Mouse (Mus musculus) liver, embryonic 13.5 days (tissue): ENCODE data around the gene Izumo1. TPM values are rescaled to one million over a fixed set of nuclear protein-coding genes. Genes with fewer than 3 reads are reported as not detected.
A peak's percentile ranks its signal among the peaks of the same experiment; 100 is the strongest.

Experiments
- ATAC-seq: fragments of 200-750 bp; cut with Nextera tagmentation; 2 replicates; pipeline ENCODE4 v1.8.0; 2017; ENCODE audit warnings: low read depth, mild to moderate bottlenecking, moderate number of reproducible peaks, moderate library complexity
- DNase-seq: peaks from one replicate; pipeline ENCODE4 v3.0.0; 2022
- H3K27ac ChIP-seq: fragments of 300-500 bp; sonication (generic); 2 replicates; pipeline ENCODE4 v1.5.1; 2015; ENCODE audit warnings: moderate library complexity, mild to moderate bottlenecking, inconsistent platforms
- H3K27me3 ChIP-seq: fragments of 300-500 bp; sonication (generic); 2 replicates; pipeline ENCODE4 v1.6.1; 2015; ENCODE audit warnings: mild to moderate bottlenecking, inconsistent platforms
- H3K36me3 ChIP-seq: fragments of 300-500 bp; sonication (generic); 2 replicates; pipeline ENCODE4 v1.6.1; 2015; ENCODE audit warnings: mild to moderate bottlenecking, inconsistent platforms
- H3K4me1 ChIP-seq: fragments of 300-500 bp; sonication (generic); replicated peaks from 2 replicates; pipeline ENCODE4 v1.6.1; 2015; ENCODE audit warnings: inconsistent platforms
- H3K4me2 ChIP-seq: fragments of 300-500 bp; sonication (generic); 2 replicates; pipeline ENCODE4 v1.6.1; 2015; ENCODE audit warnings: inconsistent platforms, mild to moderate bottlenecking, moderate library complexity
- H3K4me3 ChIP-seq: fragments of 300-500 bp; sonication (generic); replicated peaks from 2 replicates; pipeline ENCODE4 v1.5.1; 2015; ENCODE audit warnings: mild to moderate bottlenecking, inconsistent platforms
- H3K9ac ChIP-seq: fragments of 300-500 bp; sonication (generic); 2 replicates; pipeline ENCODE4 v1.6.1; 2015; ENCODE audit warnings: mild to moderate bottlenecking, inconsistent platforms
- H3K9me3 ChIP-seq: fragments of 300-500 bp; sonication (generic); replicated peaks from 2 replicates; pipeline ENCODE4 v1.6.1; 2016; ENCODE audit warnings: inconsistent platforms
- WGBS: fragments of 180-500 bp; shearing (Covaris S2); methylation state at CpG from one replicate; pipeline ENCODE4 v1.1.7; 2015; ENCODE audit not compliant: insufficient replicate concordance; 5-methylcytosine and 5-hydroxymethylcytosine counted together
- polyA plus RNA-seq: library from polyadenylated mRNA; unstranded; fragments of >200 nt; fragmentation: Nextera tagmentation; extraction: Ambion mirVana; gene quantifications from 2 replicates; pipeline ENCODE4 v1.2.1, GENCODE M21; 2015

Izumo1 gene
- polyA plus RNA-seq, 1 experiment from 2014 or later = not detected

- H3K4me1 ChIP-seq = 0 out of 2 replicates have a peak, but pooled peaks cover 5% of the 10 kb centered on the region
- H3K27ac ChIP-seq = no peak overlapping the region
- no peak overlapping the region for H3K4me3 ChIP-seq
- 66% methylated on average over 5 of the region's 5 CpGs for WGBS
- ATAC-seq (no peak), DNase-seq (no peak)
- H3K9ac ChIP-seq = no peak overlapping the region
- H3K4me2 ChIP-seq = no peak overlapping the region
- H3K36me3 ChIP-seq = no peaks in the 10 kb centered on the region
- peaks cover 51% of the 10 kb centered on the region for H3K27me3 ChIP-seq
- no peaks in the 10 kb centered on the region for H3K9me3 ChIP-seq
Measured at GRCm38 (mm10) chr7:45619592-45619991, 2.0 kb upstream of the Izumo1 start.

- Histone ChIP-seq H3K4me3 (no peak overlapping the region), H3K27me3 (peaks cover 51% of the 10 kb centered on the region), H3K4me2 (no peak overlapping the region), H3K9me3 (no peaks in the 10 kb centered on the region), H3K27ac (no peak overlapping the region), H3K36me3 (no peaks in the 10 kb centered on the region), H3K4me1 (peaks cover 10% of the 10 kb centered on the region), H3K9ac (no peak overlapping the region)
- DNase-seq (no peak), ATAC-seq (no peak)
- WGBS = 74% methylated on average over 11 of the region's 11 CpGs
Measured at GRCm38 (mm10) chr7:45623507-45623906, 1.9 kb downstream of the Izumo1 start.

- WGBS = 75% methylated on average over 3 of the region's 3 CpGs
- H3K4me2 ChIP-seq = no peak overlapping the region
- no peak overlapping the region for H3K9ac ChIP-seq
- no peaks in the 10 kb centered on the region for H3K9me3 ChIP-seq
- H3K27me3 ChIP-seq = peaks cover 50% of the 10 kb centered on the region
- H3K4me3 ChIP-seq = no peak overlapping the region
- H3K4me1 ChIP-seq = peaks cover 13% of the 10 kb centered on the region
- no peaks in the 10 kb centered on the region for H3K36me3 ChIP-seq
- no peak overlapping the region for H3K27ac ChIP-seq
- ATAC-seq (no peak), DNase-seq (no peak)
Measured at GRCm38 (mm10) chr7:45624718-45625117, 3.1 kb downstream of the Izumo1 start.

GRCm38 (mm10) chr7:45625481-45625880, 3.9 kb downstream of the Izumo1 start:
- H3K9me3 ChIP-seq = no peaks in the 10 kb centered on the region
- no peak overlapping the region for H3K4me3 ChIP-seq
- H3K9ac ChIP-seq = no peak overlapping the region
- DNase-seq = no peak
- no peak overlapping the region for H3K4me2 ChIP-seq
- no peak overlapping the region for H3K27ac ChIP-seq
- no peak for ATAC-seq
- H3K27me3 ChIP-seq = peaks cover 53% of the 10 kb centered on the region
- no peaks in the 10 kb centered on the region for H3K36me3 ChIP-seq
- WGBS = 68% methylated on average over 8 of the region's 8 CpGs
- H3K4me1 ChIP-seq = peaks cover 13% of the 10 kb centered on the region

DNA sequence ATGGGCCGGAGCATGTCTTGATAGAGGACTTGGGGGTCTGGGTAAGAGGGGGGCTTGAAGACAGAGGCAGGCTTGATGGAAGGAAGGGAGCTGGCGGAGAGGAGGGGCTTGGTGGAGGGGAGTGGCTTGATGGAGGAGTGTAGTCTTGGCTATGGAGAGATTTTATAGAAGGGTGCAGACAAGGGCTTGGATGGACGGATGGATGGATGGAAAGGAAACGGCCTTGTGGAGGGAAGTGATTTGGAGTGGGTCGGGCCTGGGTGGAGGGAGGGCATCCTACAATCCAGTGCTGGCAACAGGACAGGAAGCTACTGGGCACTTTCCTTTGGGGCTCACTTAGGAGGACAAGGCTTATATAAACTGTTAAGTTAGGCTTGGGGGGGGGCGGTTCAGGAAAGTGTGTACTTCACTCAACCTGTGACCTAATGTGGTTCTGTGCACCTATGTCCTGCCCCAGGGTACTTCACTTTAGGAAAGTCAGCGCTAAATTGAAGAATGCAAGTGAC, 5.0 kb downstream of the Izumo1 start:
- 53% methylated on average over 7 of the region's 7 CpGs for WGBS
- peaks cover 60% of the 10 kb centered on the region for H3K27me3 ChIP-seq

DNA sequence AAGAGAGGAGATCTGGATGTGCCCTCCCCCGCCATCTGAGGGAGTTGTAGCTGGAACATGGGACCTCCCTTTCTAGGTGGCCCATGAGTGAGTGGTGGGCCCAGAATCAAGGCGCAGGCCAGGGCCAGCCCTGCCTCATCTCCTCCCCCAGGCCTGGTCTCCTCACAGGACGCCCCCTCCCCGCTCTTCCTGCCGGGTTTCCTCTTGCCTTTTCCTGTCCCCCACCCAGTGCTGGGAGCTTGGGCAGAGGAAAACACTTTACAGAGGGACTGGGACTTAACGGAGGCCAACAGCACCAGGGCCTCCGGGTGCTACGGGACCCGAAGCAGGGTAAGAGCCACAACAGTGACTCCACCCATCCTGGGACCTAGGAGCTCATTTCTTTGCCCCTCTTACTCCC, 5.7 kb downstream of the Izumo1 start, which contains the start of gene Rasip1:
Gene Rasip1, plus strand, starts transcription at position 228 of the 400 bp plus-strand sequence.
- Histone ChIP-seq H3K4me1 (peaks cover 9% of the 10 kb centered on the region), H3K4me2 (peak within 1 kb of the TSS; percentile 77), H3K36me3 (no peaks in the 10 kb centered on the region), H3K9ac (peak within 1 kb of the TSS; percentile 67), H3K4me3 (peak within 1 kb of the TSS; percentile 55), H3K27ac (0 out of 2 replicates have a peak within 1 kb of the TSS, but pooled peaks have one; percentile 43), H3K27me3 (peaks cover 64% of the 10 kb centered on the region), H3K9me3 (no peaks in the 10 kb centered on the region)
- DNase-seq = no peak
- ATAC-seq = 0 out of 2 replicates have a peak, but pooled peaks have one; percentile 17
- WGBS = 27% methylated on average over 9 of the region's 9 CpGs

More for the DNA sequence above, 5.0 kb downstream of the Izumo1 start:
- Histone ChIP-seq H3K4me1 (peaks cover 9% of the 10 kb centered on the region), H3K27ac (no peak overlapping the region), H3K9ac (no peak overlapping the region), H3K36me3 (no peaks in the 10 kb centered on the region), H3K4me3 (no peak overlapping the region), H3K9me3 (no peaks in the 10 kb centered on the region), H3K4me2 (no peak overlapping the region)
- ATAC-seq (no peak), DNase-seq (no peak)

- DNase-seq (peak; percentile 63), ATAC-seq (peak; percentile 73)
- Histone ChIP-seq H3K27me3 (peaks cover 66% of the 10 kb centered on the region), H3K4me1 (peaks cover 11% of the 10 kb centered on the region), H3K9me3 (no peaks in the 10 kb centered on the region), H3K4me2 (peak overlapping the region; percentile 77), H3K4me3 (peak overlapping the region; percentile 55), H3K9ac (peak overlapping the region; percentile 67), H3K36me3 (no peaks in the 10 kb centered on the region), H3K27ac (no peak overlapping the region)
- WGBS = 1% methylated on average over 94 of the region's 105 CpGs
Measured at GRCm38 (mm10) chr7:45628364-45629294, 7.0 kb downstream of the Izumo1 start.

DNA sequence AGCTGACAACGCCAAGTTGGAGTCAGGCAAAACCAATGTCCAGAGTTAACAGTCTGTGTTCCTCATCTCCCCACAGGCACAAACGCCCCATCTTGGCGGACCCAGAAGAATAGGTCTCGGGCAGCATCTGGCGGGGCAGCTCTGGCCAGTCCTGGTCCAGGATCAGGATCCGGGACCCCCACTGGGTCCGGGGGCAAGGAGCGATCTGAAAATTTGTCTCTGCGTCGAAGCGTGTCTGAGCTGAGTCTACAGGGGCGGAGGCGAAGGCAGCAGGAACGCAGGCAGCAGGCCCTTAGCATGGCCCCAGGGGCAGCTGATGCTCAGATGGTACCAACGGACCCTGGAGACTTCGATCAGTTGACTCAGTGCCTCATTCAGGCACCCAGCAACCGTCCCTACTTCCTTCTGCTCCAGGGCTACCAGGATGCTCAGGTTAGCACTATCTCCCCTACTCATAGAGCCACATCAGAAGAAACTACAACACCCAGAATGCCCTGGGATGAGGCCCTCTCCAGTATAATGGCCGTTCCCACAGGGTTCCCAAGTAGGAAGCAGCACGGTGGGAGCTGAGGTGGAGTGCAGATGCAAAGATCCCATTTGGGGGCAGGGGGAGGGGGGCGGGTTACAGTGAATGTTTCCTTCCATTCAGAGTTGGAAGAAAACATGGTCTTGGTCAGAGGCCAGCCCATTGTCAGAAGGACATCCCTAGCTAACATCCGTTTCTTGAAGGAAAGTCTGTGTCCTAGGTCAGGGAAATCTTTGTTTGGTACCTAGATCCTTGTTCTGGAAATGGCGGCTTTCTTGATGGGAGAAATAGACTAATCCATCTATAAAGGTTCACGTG, 8.7 kb downstream of the Izumo1 start:
- no peak overlapping the region for H3K4me2 ChIP-seq
- no peaks in the 10 kb centered on the region for H3K36me3 ChIP-seq
- H3K27me3 ChIP-seq = peaks cover 61% of the 10 kb centered on the region
- DNase-seq (no peak), ATAC-seq (no peak)
- H3K4me3 ChIP-seq = no peak overlapping the region
- 73% methylated on average over 23 of the region's 23 CpGs for whole genome bisulfite sequencing
- no peak overlapping the region for H3K9ac ChIP-seq
- peaks cover 14% of the 10 kb centered on the region for H3K4me1 ChIP-seq
- no peak overlapping the region for H3K27ac ChIP-seq
- no peaks in the 10 kb centered on the region for H3K9me3 ChIP-seq

GRCm38 (mm10) chr7:45632499-45632898, 10.9 kb downstream of the Izumo1 start:
- no peaks in the 10 kb centered on the region for H3K9me3 ChIP-seq
- H3K4me1 ChIP-seq = peaks cover 21% of the 10 kb centered on the region
- 0 out of 2 replicates have a peak overlapping the region, but pooled peaks have one; percentile 14 for H3K4me3 ChIP-seq
- no peak for ATAC-seq
- DNase-seq = no peak
- 48% methylated on average over 35 of the region's 35 CpGs for WGBS
- no peaks in the 10 kb centered on the region for H3K36me3 ChIP-seq
- peak overlapping the region; percentile 38 for H3K4me2 ChIP-seq
- H3K27ac ChIP-seq = no peak overlapping the region
- peaks cover 40% of the 10 kb centered on the region for H3K27me3 ChIP-seq
- no peak overlapping the region for H3K9ac ChIP-seq

GRCm38 (mm10) chr7:45634946-45635681, 13.5 kb downstream of the Izumo1 start:
- Histone ChIP-seq H3K27me3 (peaks cover 15% of the 10 kb centered on the region), H3K4me2 (no peak overlapping the region), H3K36me3 (no peaks in the 10 kb centered on the region), H3K4me1 (peaks cover 13% of the 10 kb centered on the region), H3K27ac (peak overlapping the region; percentile 47), H3K9ac (no peak overlapping the region), H3K4me3 (no peak overlapping the region), H3K9me3 (no peaks in the 10 kb centered on the region)
- 50% methylated on average over 11 of the region's 11 CpGs for WGBS
- DNase-seq (no peak), ATAC-seq (no peak)
